Mouse (Mus musculus) CD4-positive naive resting alpha-beta T cell, adult 57 days (primary cell): ENCODE data around the gene Mfap4. TPM values are rescaled to one million over a fixed set of nuclear protein-coding genes. Genes with fewer than 3 reads are reported as not detected.

Source experiments
- total RNA-seq: library from RNA; stranded (reverse); gene quantifications from one replicate; pipeline ENCODE4 v1.2.4, GENCODE M21; 2023

Gene Mfap4
- total RNA-seq: not detected

DNA sequence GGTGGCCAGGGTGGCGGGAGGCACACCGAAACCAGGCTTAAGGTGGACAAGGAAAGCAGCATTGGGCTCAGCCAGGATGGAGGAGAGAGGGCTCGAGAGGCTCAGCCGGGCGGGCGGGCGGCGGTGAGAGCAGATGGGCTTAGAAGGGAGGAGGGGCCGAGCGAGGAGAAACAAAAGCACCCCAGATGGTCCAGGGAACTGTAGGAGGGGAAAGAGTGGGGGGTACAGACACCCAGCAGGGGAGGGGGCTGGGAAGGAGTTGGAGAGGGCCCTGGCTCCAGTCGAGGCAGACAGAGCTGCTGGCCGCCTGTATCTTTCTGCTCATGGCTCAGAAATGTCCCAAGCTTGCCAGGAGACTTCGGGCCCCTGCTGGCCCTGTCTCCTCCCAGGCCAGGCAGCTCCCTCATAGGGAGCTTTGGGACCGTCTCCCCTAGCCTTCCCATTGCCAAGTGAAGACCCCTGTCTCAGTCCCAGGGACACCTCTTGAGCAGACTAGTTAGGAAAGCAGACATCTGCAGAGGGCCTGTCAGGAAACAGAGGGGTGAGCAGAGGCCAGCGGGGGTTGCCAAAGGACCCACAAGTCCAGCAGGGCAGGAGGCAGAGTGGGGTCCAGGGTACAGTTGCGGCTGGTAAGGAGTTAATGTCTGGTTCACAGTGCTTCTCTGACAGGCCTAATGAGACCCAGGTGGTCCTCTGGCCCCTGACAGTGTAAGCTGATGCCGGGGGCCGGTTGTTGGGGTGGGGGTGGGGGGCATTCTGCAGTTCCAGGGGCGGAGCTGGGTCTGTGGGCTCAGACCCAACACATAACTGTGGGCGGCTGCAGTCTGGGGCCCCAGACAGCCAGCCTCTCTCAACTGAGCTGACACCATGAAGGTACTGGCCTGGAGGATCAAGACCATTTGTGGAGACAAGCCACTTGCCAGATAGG is at the start of gene Mfap4:
Mfap4 (plus strand) TSS at position 819 of the 928 bp plus-strand sequence.

DNA sequence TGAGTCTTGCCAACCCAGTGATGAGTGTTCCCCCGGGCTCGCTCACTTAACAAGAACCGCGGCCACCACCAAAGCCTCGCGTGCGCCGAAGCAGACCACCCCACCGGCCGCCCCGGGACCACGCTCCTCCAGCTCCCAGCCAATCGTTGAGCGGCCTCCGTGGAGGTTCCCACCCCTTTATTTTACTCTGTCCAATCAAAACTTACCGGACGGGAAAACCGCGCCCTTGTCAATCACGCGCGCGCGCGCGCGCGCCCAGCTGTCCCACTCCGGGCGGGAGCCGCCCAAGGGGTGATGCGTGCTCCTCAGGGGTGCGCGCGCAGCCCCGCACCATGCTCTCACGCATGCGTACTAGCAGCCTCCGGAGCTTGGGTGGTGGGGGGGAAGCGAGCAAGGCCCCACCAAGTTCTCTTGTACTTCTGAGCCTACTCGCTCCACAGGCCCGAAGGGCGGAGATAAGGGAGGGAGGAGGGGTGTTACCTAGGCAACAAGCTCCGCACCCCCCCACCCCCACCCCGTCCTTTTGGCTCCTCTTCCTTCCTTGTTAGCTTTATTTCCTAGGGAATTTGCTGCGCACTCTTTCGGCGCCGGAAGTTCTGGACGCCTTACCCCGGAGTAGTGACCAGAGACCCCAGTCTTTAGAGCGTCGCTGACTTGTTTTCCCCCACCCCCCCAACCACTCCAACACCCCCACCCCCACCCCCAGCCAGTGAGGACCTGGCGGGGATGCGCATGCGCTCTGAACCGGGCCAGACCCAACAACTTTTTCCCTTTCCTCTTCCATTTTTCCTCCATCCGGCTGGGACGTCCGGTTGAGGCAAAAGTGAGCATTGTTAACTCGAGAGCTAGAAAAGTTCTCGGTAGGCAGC is 9.1 kb downstream of the Mfap4 start, which contains the start of gene Mapk7:
Mapk7 (minus strand) TSS at position 278 of the 869 bp plus-strand sequence.

DNA sequence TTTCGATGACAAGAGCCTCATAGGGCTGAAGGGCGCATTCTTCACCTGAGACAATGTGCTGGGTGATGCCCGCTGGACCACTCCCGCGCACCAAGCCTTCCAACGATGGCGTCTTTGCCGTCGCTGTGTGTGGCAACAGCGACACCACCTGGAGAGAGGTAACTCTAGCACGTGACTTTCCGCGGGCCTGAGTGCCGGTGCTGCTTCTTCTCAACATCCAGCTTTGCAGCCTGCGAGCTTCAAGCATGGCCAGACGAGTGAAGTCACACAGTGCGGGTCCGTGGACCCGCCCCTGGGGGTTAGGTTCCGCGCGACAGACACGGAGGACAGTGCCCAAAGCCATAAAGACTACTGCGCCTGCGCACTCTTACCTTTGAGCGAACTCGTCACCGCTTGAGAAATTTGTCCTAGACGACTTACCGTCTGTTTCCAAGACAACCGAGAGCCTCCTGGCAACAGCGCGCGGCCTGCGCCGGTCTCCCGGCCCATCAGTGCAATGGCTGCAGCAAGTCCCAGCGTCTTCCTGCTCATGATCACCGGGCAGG is 19.6 kb downstream of the Mfap4 start, which contains the start of gene B9d1:
B9d1 (plus strand) TSS at position 432 of the 545 bp plus-strand sequence.

Other genes with a start within 250 kb of the Mfap4 start
- gene Aldh3a2, start 218.0 kb upstream of the Mfap4 start, total RNA-seq: 58.3 TPM
- not detected for gene Slc47a2, start 142.6 kb upstream of the Mfap4 start, total RNA-seq
- gene Slc47a1, start 107.1 kb upstream of the Mfap4 start, total RNA-seq: not detected
- gene Rnf112, start 31.3 kb upstream of the Mfap4 start, total RNA-seq: not detected
- 20.2 TPM for gene Mapk7, start 9.0 kb downstream of the Mfap4 start, total RNA-seq
- 0.83 TPM for gene B9d1, start 19.7 kb downstream of the Mfap4 start, total RNA-seq
- 2.6 TPM for gene Epn2, start 94.3 kb downstream of the Mfap4 start, total RNA-seq
- gene Grap, start 167.8 kb downstream of the Mfap4 start, total RNA-seq: 169 TPM
- 0.98 TPM for gene Fam83g, start 198.7 kb downstream of the Mfap4 start, total RNA-seq
- gene Slc5a10, start 235.4 kb downstream of the Mfap4 start, total RNA-seq: not detected